Comparison of ENCODE assay signal across 19 mouse cellular contexts in genomic region chr2:99831251-99831650, GRCm38 (mm10).
A peak's percentile ranks its signal among the peaks of the same experiment; 100 is the strongest.
DNase-seq lines count a peak whose midpoint lies in the region; TF ChIP-seq lines count a peak whose summit lies in the region.
"Had no signal": no experiment of that assay in that cellular context is flagged by ENCODE, and none has a peak within 500 bp of the region (broad histone marks: within the 10 kb centered on the region; RNA-seq: fewer than 3 reads in every experiment).

No protein-coding gene starts in this region.

- DNase-seq in cerebellum, postnatal 14 days: peak; percentile 6 to 14
- DNase-seq in cerebellum, adult 11 months: no peak
- peak; percentile 4 for DNase-seq in left cerebral cortex, adult 11 months (ENCODE audit: low spot score)
- no peak for DNase-seq in left cerebral cortex, adult 2 months (ENCODE audit: extremely low spot score in 1 of 2, low spot score in 2 of 2)
- DNase-seq in layer of hippocampus, adult 9-11 months: peak; percentile 51
- peak; percentile 9 for DNase-seq in right cerebral cortex, postnatal 25 days
- DNase-seq in adrenal gland, postnatal 14 days: no peak
- DNase-seq in MN1 (ENCODE audit: low spot score): no peak
- DNase-seq: heart, adult 11 months; heart, postnatal 4 days; kidney, adult 2 months; kidney, postnatal 36 days; lung, embryonic 14.5 days; retina, postnatal 1 day had no signal

- no peak overlapping the region for H3K4me3 ChIP-seq in left cerebral cortex, adult 2 months
- H3K4me3 ChIP-seq: embryonic facial prominence, embryonic 13.5 days; forebrain, embryonic 10.5 days; limb, embryonic 10.5 days; midbrain, embryonic 12.5 days had no signal

- no peak for TF ChIP-seq CTCF in left cerebral cortex, adult 2 months (IDR thresholded peaks at IDR 0.05)

- intact Hi-C loops in left cerebral cortex, adult 2 months (cut with DNase I): no loop called here

- H3K27ac ChIP-seq in left cerebral cortex, adult 2 months: no peak overlapping the region
- H3K27ac ChIP-seq: embryonic facial prominence, embryonic 13.5 days; forebrain, embryonic 10.5 days; limb, embryonic 10.5 days; macrophage; midbrain, embryonic 12.5 days had no signal

Comparison
In these comparisons a context has a peak if more than half of its experiments do, and no peak if none do; other contexts are left out.
1. DNase-seq: peak in cerebellum, postnatal 14 days (2 of 2), left cerebral cortex, adult 11 months (single experiment), layer of hippocampus, adult 9-11 months (single experiment) and right cerebral cortex, postnatal 25 days (single experiment); none in cerebellum, adult 11 months (single experiment), left cerebral cortex, adult 2 months (0 of 2), adrenal gland, postnatal 14 days (single experiment) and MN1 (single experiment).